Mouse (Mus musculus): ENCODE data around the gene Snx21. TPM values are rescaled to one million over a fixed set of nuclear protein-coding genes. Genes with fewer than 3 reads are reported as not detected.

Gene Snx21
- polyA plus RNA-seq, 1 experiment = 9.9 TPM

GRCm38 (mm10) chr2:164778809-164779208 lies 6.8 kb upstream of the Snx21 start:
- H3K4me1 ChIP-seq = peaks cover 21% of the 10 kb centered on the region
- H3K36me3 ChIP-seq (replicated peaks; ENCODE audit: low read length) = peaks cover 4% of the 10 kb centered on the region
- H3K4me3 ChIP-seq (replicated peaks) = no peak overlapping the region
- peaks cover 59% of the 10 kb centered on the region for H3K27me3 ChIP-seq (replicated peaks)
- H3K9me3 ChIP-seq = peaks cover 5% of the 10 kb centered on the region
- no peak for TF ChIP-seq GATA1 (IDR thresholded peaks at IDR 0.05; ENCODE audit: borderline replicate concordance, low read length)
- TF ChIP-seq FLI1 (IDR thresholded peaks at IDR 0.05; ENCODE audit: low read length) = no peak

- Histone ChIP-seq H3K27me3 (replicated peaks) (peaks cover 59% of the 10 kb centered on the region), H3K36me3 (replicated peaks; ENCODE audit: low read length) (no peaks in the 10 kb centered on the region), H3K9me3 (peaks cover 5% of the 10 kb centered on the region), H3K4me3 (replicated peaks) (no peak within 1 kb of the TSS), H3K4me1 (peaks cover 23% of the 10 kb centered on the region)
- no peak for TF ChIP-seq FLI1 (IDR thresholded peaks at IDR 0.05; ENCODE audit: low read length)
- no peak for TF ChIP-seq GATA1 (IDR thresholded peaks at IDR 0.05; ENCODE audit: borderline replicate concordance, low read length)
These were observed 6.0 kb upstream of the Snx21 start, which contains the start of gene Tnnc2 for GRCm38 (mm10) chr2:164779481-164780086. TSS of gene Tnnc2 (minus strand) at chr2:164779967.

GRCm38 (mm10) chr2:164781876-164782275 lies 3.7 kb upstream of the Snx21 start:
- Histone ChIP-seq H3K4me3 (replicated peaks) (no peak overlapping the region), H3K36me3 (replicated peaks; ENCODE audit: low read length) (no peaks in the 10 kb centered on the region), H3K4me1 (peaks cover 41% of the 10 kb centered on the region), H3K27me3 (replicated peaks) (peaks cover 49% of the 10 kb centered on the region), H3K9me3 (peaks cover 5% of the 10 kb centered on the region)
- TF ChIP-seq FLI1 (IDR thresholded peaks at IDR 0.05; ENCODE audit: low read length) (no peak), GATA1 (IDR thresholded peaks at IDR 0.05; ENCODE audit: borderline replicate concordance, low read length) (no peak)

- TF ChIP-seq GATA1 (IDR thresholded peaks at IDR 0.05; ENCODE audit: borderline replicate concordance, low read length) (no peak), FLI1 (IDR thresholded peaks at IDR 0.05; ENCODE audit: low read length) (no peak)
- H3K9me3 ChIP-seq = no peaks in the 10 kb centered on the region
- no peak overlapping the region for H3K4me3 ChIP-seq (replicated peaks)
- H3K36me3 ChIP-seq (replicated peaks; ENCODE audit: low read length) = peaks cover 10% of the 10 kb centered on the region
- peaks cover 48% of the 10 kb centered on the region for H3K4me1 ChIP-seq
- peaks cover 27% of the 10 kb centered on the region for H3K27me3 ChIP-seq (replicated peaks)
These were observed 1.6 kb upstream of the Snx21 start for GRCm38 (mm10) chr2:164783926-164784581.

- Histone ChIP-seq H3K9me3 (no peaks in the 10 kb centered on the region), H3K4me3 (replicated peaks) (peak overlapping the region; percentile 93), H3K36me3 (replicated peaks; ENCODE audit: low read length) (peaks cover 16% of the 10 kb centered on the region), H3K27me3 (replicated peaks) (peaks cover 18% of the 10 kb centered on the region), H3K4me1 (peaks cover 49% of the 10 kb centered on the region)
- TF ChIP-seq FLI1 (IDR thresholded peaks at IDR 0.05; ENCODE audit: low read length) = no peak
- no peak for TF ChIP-seq GATA1 (IDR thresholded peaks at IDR 0.05; ENCODE audit: borderline replicate concordance, low read length)
These were observed 678 bp upstream of the Snx21 start for GRCm38 (mm10) chr2:164784869-164785420.

- peaks cover 31% of the 10 kb centered on the region for H3K36me3 ChIP-seq (replicated peaks; ENCODE audit: low read length)
- H3K27me3 ChIP-seq (replicated peaks) = peaks cover 12% of the 10 kb centered on the region
- peak overlapping the region; percentile 93 for H3K4me3 ChIP-seq (replicated peaks)
- H3K4me1 ChIP-seq = peaks cover 49% of the 10 kb centered on the region
- H3K9me3 ChIP-seq = no peaks in the 10 kb centered on the region
- TF ChIP-seq FLI1 (IDR thresholded peaks at IDR 0.05; ENCODE audit: low read length) (no peak), GATA1 (IDR thresholded peaks at IDR 0.05; ENCODE audit: borderline replicate concordance, low read length) (no peak)
These were observed 814 bp downstream of the Snx21 start for GRCm38 (mm10) chr2:164786388-164786885.

- peaks cover 46% of the 10 kb centered on the region for H3K4me1 ChIP-seq
- H3K9me3 ChIP-seq = no peaks in the 10 kb centered on the region
- no peak overlapping the region for H3K4me3 ChIP-seq (replicated peaks)
- peaks cover 8% of the 10 kb centered on the region for H3K27me3 ChIP-seq (replicated peaks)
- peaks cover 37% of the 10 kb centered on the region for H3K36me3 ChIP-seq (replicated peaks; ENCODE audit: low read length)
- TF ChIP-seq FLI1 (IDR thresholded peaks at IDR 0.05; ENCODE audit: low read length) (no peak), GATA1 (IDR thresholded peaks at IDR 0.05; ENCODE audit: borderline replicate concordance, low read length) (no peak)
These were observed 1.4 kb downstream of the Snx21 start for GRCm38 (mm10) chr2:164787032-164787431.

- Histone ChIP-seq H3K4me3 (replicated peaks) (no peak overlapping the region), H3K4me1 (peaks cover 38% of the 10 kb centered on the region), H3K36me3 (replicated peaks; ENCODE audit: low read length) (peaks cover 44% of the 10 kb centered on the region), H3K27me3 (replicated peaks) (peaks cover 3% of the 10 kb centered on the region), H3K9me3 (no peaks in the 10 kb centered on the region)
- TF ChIP-seq FLI1 (IDR thresholded peaks at IDR 0.05; ENCODE audit: low read length) = no peak
- no peak for TF ChIP-seq GATA1 (IDR thresholded peaks at IDR 0.05; ENCODE audit: borderline replicate concordance, low read length)
These were observed 2.2 kb downstream of the Snx21 start for GRCm38 (mm10) chr2:164787779-164788178.

GRCm38 (mm10) chr2:164788411-164788810 lies 2.8 kb downstream of the Snx21 start:
- TF ChIP-seq FLI1 (IDR thresholded peaks at IDR 0.05; ENCODE audit: low read length) = no peak
- TF ChIP-seq GATA1 (IDR thresholded peaks at IDR 0.05; ENCODE audit: borderline replicate concordance, low read length) = no peak
- Histone ChIP-seq H3K4me3 (replicated peaks) (no peak overlapping the region), H3K27me3 (replicated peaks) (no peaks in the 10 kb centered on the region), H3K9me3 (no peaks in the 10 kb centered on the region), H3K36me3 (replicated peaks; ENCODE audit: low read length) (peaks cover 51% of the 10 kb centered on the region), H3K4me1 (peaks cover 34% of the 10 kb centered on the region)

GRCm38 (mm10) chr2:164790451-164790850 lies 4.8 kb downstream of the Snx21 start:
- no peak for TF ChIP-seq FLI1 (IDR thresholded peaks at IDR 0.05; ENCODE audit: low read length)
- no peak for TF ChIP-seq GATA1 (IDR thresholded peaks at IDR 0.05; ENCODE audit: borderline replicate concordance, low read length)
- Histone ChIP-seq H3K4me3 (replicated peaks) (no peak overlapping the region), H3K36me3 (replicated peaks; ENCODE audit: low read length) (peaks cover 69% of the 10 kb centered on the region), H3K9me3 (no peaks in the 10 kb centered on the region), H3K27me3 (replicated peaks) (no peaks in the 10 kb centered on the region), H3K4me1 (peaks cover 35% of the 10 kb centered on the region)

Data from megakaryocyte, embryonic 14.5 days (primary cell).